Mouse (Mus musculus): ENCODE measurements around the gene Adh5. TPM values are rescaled to one million over a fixed set of nuclear protein-coding genes. Genes with fewer than 3 reads are reported as not detected.

The Adh5 gene
- polyA plus RNA-seq (2016; fragmentation: Nextera tagmentation; extraction: Ambion mirVana): 236 and 237 TPM in 2 replicates

GRCm38 (mm10) chr3:138442612-138443464, at the start of gene Adh5:
TSS of gene Adh5 (plus strand) at chr3:138443093.
- peak within 1 kb of the TSS; percentile 86 for H3K9ac ChIP-seq
- H3K4me3 ChIP-seq: peak within 1 kb of the TSS; percentile 75
- H3K27ac ChIP-seq: peak within 1 kb of the TSS; percentile 89
- peaks cover 25% of the 10 kb centered on the region for H3K36me3 ChIP-seq
- H3K4me2 ChIP-seq (replicated peaks): peak within 1 kb of the TSS; percentile 74
- peaks cover 15% of the 10 kb centered on the region for H3K4me1 ChIP-seq
- no peaks in the 10 kb centered on the region for H3K27me3 ChIP-seq
- no peaks in the 10 kb centered on the region for H3K9me3 ChIP-seq
- ATAC-seq (ENCODE audit: insufficient number of reproducible peaks, insufficient read depth, low FRiP score, low TSS enrichment): peak; percentile 97
- WGBS: under 1% methylated on average over 86 of the region's 86 CpGs

- no peak overlapping the region for H3K4me3 ChIP-seq
- ATAC-seq (ENCODE audit: insufficient number of reproducible peaks, insufficient read depth, low FRiP score, low TSS enrichment): no peak
- no peaks in the 10 kb centered on the region for H3K9me3 ChIP-seq
- no peak overlapping the region for H3K4me2 ChIP-seq (replicated peaks)
- WGBS: 74% methylated on average over 3 of the region's 3 CpGs
- no peak overlapping the region for H3K9ac ChIP-seq
- H3K4me1 ChIP-seq: no peaks in the 10 kb centered on the region
- no peaks in the 10 kb centered on the region for H3K36me3 ChIP-seq
- H3K27me3 ChIP-seq: no peaks in the 10 kb centered on the region
- H3K27ac ChIP-seq: no peak overlapping the region
Measured at GRCm38 (mm10) chr3:138404872-138405271, 38.0 kb upstream of the Adh5 start.

- WGBS: 50% methylated on average over 3 of the region's 3 CpGs
- no peak overlapping the region for H3K4me3 ChIP-seq
- no peak overlapping the region for H3K27ac ChIP-seq
- no peaks in the 10 kb centered on the region for H3K27me3 ChIP-seq
- no peaks in the 10 kb centered on the region for H3K36me3 ChIP-seq
- H3K9ac ChIP-seq: no peak overlapping the region
- H3K9me3 ChIP-seq: no peaks in the 10 kb centered on the region
- no peak overlapping the region for H3K4me2 ChIP-seq (replicated peaks)
- no peaks in the 10 kb centered on the region for H3K4me1 ChIP-seq
- ATAC-seq (ENCODE audit: insufficient number of reproducible peaks, insufficient read depth, low FRiP score, low TSS enrichment): no peak
Measured at GRCm38 (mm10) chr3:138405341-138405740, 37.6 kb upstream of the Adh5 start.

DNA sequence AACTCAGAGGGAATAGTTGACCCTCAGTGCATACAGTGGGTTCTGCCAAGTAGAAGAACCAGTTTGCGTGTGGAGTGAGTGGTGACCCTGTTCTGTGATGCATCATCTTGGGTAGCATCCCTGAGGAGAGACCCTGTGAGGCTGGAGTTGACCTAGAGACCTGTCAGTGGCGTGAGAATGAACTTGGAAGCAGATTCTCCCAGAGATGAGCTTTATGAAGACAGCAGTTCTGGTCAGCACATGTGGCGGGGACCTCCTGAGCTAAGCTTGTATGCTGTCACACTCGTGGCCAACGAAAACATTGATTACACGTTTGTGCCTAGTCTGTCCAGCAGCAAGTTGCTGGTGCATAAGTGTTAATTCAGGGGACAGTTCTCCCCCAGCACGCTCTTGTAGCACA, 37.1 kb upstream of the Adh5 start:
- no peaks in the 10 kb centered on the region for H3K27me3 ChIP-seq
- H3K9me3 ChIP-seq: no peaks in the 10 kb centered on the region
- WGBS: 78% methylated on average over 7 of the region's 7 CpGs
- no peak overlapping the region for H3K9ac ChIP-seq
- no peak for ATAC-seq (ENCODE audit: insufficient number of reproducible peaks, insufficient read depth, low FRiP score, low TSS enrichment)
- H3K36me3 ChIP-seq: no peaks in the 10 kb centered on the region
- no peak overlapping the region for H3K27ac ChIP-seq
- no peak overlapping the region for H3K4me3 ChIP-seq
- H3K4me1 ChIP-seq: no peaks in the 10 kb centered on the region
- no peak overlapping the region for H3K4me2 ChIP-seq (replicated peaks)

GRCm38 (mm10) chr3:138407920-138408319, 35.0 kb upstream of the Adh5 start:
- H3K4me2 ChIP-seq (replicated peaks): no peak overlapping the region

DNA sequence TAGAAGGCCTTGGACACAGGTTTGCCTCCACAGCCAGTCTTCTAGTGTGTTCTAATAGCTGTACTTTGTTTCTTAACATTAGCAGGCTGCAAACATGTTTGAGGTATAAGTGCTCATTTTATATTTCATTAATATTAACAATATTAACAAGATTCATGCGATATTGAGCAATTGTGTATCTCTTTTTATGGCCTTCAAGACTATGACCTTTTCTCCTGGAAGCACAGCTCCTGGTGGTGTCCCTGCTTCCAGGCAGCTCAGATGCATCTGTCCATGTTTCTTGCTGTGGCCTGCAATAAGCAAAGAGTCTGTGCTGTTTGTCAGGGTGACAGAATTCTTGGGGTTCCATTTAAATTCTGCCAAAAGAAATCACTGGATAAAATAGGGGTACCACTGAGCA, 33.3 kb upstream of the Adh5 start:
- Histone ChIP-seq H3K4me1 (no peaks in the 10 kb centered on the region), H3K9me3 (no peaks in the 10 kb centered on the region), H3K27ac (no peak overlapping the region), H3K4me3 (no peak overlapping the region), H3K4me2 (replicated peaks) (no peak overlapping the region), H3K36me3 (no peaks in the 10 kb centered on the region), H3K27me3 (no peaks in the 10 kb centered on the region), H3K9ac (no peak overlapping the region)
- no peak for ATAC-seq (ENCODE audit: insufficient number of reproducible peaks, insufficient read depth, low FRiP score, low TSS enrichment)
- WGBS: 91% methylated on average over 1 of the region's 1 CpGs

More at GRCm38 (mm10) chr3:138407920-138408319, 35.0 kb upstream of the Adh5 start:
- no peaks in the 10 kb centered on the region for H3K4me1 ChIP-seq
- H3K4me3 ChIP-seq: no peak overlapping the region
- no peak overlapping the region for H3K9ac ChIP-seq
- no peaks in the 10 kb centered on the region for H3K36me3 ChIP-seq
- ATAC-seq (ENCODE audit: insufficient number of reproducible peaks, insufficient read depth, low FRiP score, low TSS enrichment): no peak
- no peaks in the 10 kb centered on the region for H3K9me3 ChIP-seq
- no peaks in the 10 kb centered on the region for H3K27me3 ChIP-seq
- WGBS: 95% methylated on average over 1 of the region's 1 CpGs
- H3K27ac ChIP-seq: no peak overlapping the region

DNA sequence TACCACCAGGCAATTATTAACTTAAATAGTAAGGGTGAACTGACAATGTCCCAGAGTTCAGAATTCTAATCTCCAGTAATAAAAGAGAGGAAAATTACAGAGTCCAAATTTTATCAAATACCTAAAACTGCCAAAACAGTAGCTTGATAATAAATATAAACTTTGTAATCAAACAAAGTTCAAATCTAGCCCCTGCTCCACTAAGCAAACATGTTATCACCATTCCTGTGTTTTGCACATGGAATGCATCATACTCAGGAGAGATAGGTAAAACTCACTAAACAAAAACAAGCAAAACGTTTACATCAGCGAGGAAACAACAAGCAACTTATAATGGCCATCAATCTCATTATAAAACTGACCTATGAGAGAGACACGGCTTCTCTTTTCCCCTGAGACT, 32.7 kb upstream of the Adh5 start:
- H3K27me3 ChIP-seq: no peaks in the 10 kb centered on the region
- WGBS: 70% methylated on average over 3 of the region's 3 CpGs

GRCm38 (mm10) chr3:138415121-138415690, 27.7 kb upstream of the Adh5 start, which contains the start of gene Adh4:
TSS of gene Adh4 (plus strand) at chr3:138415466.
- 73% methylated on average over 6 of the region's 6 CpGs for WGBS
- no peaks in the 10 kb centered on the region for H3K4me1 ChIP-seq
- H3K4me3 ChIP-seq: no peak within 1 kb of the TSS
- no peak within 1 kb of the TSS for H3K4me2 ChIP-seq (replicated peaks)
- no peaks in the 10 kb centered on the region for H3K27me3 ChIP-seq
- no peaks in the 10 kb centered on the region for H3K9me3 ChIP-seq
- no peaks in the 10 kb centered on the region for H3K36me3 ChIP-seq
- no peak within 1 kb of the TSS for H3K9ac ChIP-seq
- H3K27ac ChIP-seq: no peak within 1 kb of the TSS
- ATAC-seq (ENCODE audit: insufficient number of reproducible peaks, insufficient read depth, low FRiP score, low TSS enrichment): no peak

More for the DNA sequence above, 32.7 kb upstream of the Adh5 start:
- H3K9ac ChIP-seq: no peak overlapping the region
- no peak overlapping the region for H3K4me2 ChIP-seq (replicated peaks)
- no peaks in the 10 kb centered on the region for H3K4me1 ChIP-seq
- H3K36me3 ChIP-seq: no peaks in the 10 kb centered on the region
- H3K9me3 ChIP-seq: no peaks in the 10 kb centered on the region
- no peak overlapping the region for H3K27ac ChIP-seq
- ATAC-seq (ENCODE audit: insufficient number of reproducible peaks, insufficient read depth, low FRiP score, low TSS enrichment): no peak
- H3K4me3 ChIP-seq: no peak overlapping the region

DNA sequence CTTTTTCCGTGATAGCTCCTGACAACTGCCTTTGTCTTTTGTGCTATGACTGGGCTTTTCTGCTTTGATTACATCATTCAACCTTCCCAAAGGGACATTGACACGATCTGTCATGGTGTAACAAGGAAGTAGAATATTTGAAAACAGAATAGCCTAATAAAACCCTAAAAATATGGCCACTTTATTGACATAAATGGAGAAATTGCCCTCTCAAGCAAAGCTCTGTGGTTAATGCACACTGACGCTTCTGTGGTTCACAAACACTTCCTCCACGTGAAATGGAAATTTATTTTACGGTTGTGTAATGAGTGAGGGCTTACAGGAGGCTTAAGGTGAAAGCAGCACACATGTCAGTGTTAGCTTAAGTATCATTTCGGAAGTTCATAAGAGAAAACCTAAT, 23.5 kb upstream of the Adh5 start:
- H3K4me1 ChIP-seq: no peaks in the 10 kb centered on the region
- no peaks in the 10 kb centered on the region for H3K27me3 ChIP-seq
- ATAC-seq (ENCODE audit: insufficient number of reproducible peaks, insufficient read depth, low FRiP score, low TSS enrichment): no peak
- no peak overlapping the region for H3K4me3 ChIP-seq
- no peaks in the 10 kb centered on the region for H3K9me3 ChIP-seq
- no peak overlapping the region for H3K27ac ChIP-seq
- H3K9ac ChIP-seq: no peak overlapping the region
- no peaks in the 10 kb centered on the region for H3K36me3 ChIP-seq
- H3K4me2 ChIP-seq (replicated peaks): no peak overlapping the region
- 76% methylated on average over 6 of the region's 6 CpGs for WGBS

GRCm38 (mm10) chr3:138420385-138420784, 22.5 kb upstream of the Adh5 start:
- no peak for ATAC-seq (ENCODE audit: insufficient number of reproducible peaks, insufficient read depth, low FRiP score, low TSS enrichment)
- H3K9ac ChIP-seq: no peak overlapping the region
- H3K4me1 ChIP-seq: no peaks in the 10 kb centered on the region
- no peaks in the 10 kb centered on the region for H3K9me3 ChIP-seq
- no peak overlapping the region for H3K4me2 ChIP-seq (replicated peaks)
- WGBS: 97% methylated on average over 3 of the region's 3 CpGs
- no peak overlapping the region for H3K27ac ChIP-seq
- no peak overlapping the region for H3K4me3 ChIP-seq
- no peaks in the 10 kb centered on the region for H3K27me3 ChIP-seq
- no peaks in the 10 kb centered on the region for H3K36me3 ChIP-seq

DNA sequence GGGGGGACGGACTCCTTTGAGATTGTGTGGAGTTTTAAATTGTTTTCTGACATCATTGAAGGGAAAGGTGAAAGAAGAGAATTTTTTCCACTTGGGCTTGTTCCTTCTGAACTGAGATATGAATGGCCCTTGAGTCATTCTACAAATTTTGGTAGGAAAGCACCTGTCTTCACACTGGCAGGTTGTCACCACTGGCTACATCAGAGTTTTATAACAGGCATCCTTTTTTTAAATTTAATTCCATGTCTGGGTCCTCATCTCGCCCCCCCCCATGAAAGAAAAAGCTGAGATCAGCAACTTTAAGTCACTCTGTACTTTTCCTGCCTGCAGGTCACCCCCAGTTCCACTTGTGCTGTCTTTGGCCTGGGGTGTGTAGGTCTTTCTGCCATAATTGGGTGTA, 19.2 kb upstream of the Adh5 start:
- no peak for ATAC-seq (ENCODE audit: insufficient number of reproducible peaks, insufficient read depth, low FRiP score, low TSS enrichment)
- Histone ChIP-seq H3K4me3 (no peak overlapping the region), H3K9me3 (no peaks in the 10 kb centered on the region), H3K27ac (no peak overlapping the region), H3K36me3 (no peaks in the 10 kb centered on the region), H3K27me3 (no peaks in the 10 kb centered on the region), H3K4me2 (replicated peaks) (no peak overlapping the region), H3K4me1 (no peaks in the 10 kb centered on the region), H3K9ac (no peak overlapping the region)
- 65% methylated on average over 2 of the region's 2 CpGs for WGBS

- ATAC-seq (ENCODE audit: insufficient number of reproducible peaks, insufficient read depth, low FRiP score, low TSS enrichment): no peak
Measured at GRCm38 (mm10) chr3:138424247-138424646, 18.6 kb upstream of the Adh5 start.

More at GRCm38 (mm10) chr3:138424247-138424646, 18.6 kb upstream of the Adh5 start:
- Histone ChIP-seq H3K9ac (no peak overlapping the region), H3K27ac (no peak overlapping the region), H3K4me1 (no peaks in the 10 kb centered on the region), H3K9me3 (no peaks in the 10 kb centered on the region), H3K4me3 (no peak overlapping the region), H3K27me3 (no peaks in the 10 kb centered on the region), H3K36me3 (no peaks in the 10 kb centered on the region), H3K4me2 (replicated peaks) (no peak overlapping the region)
- 59% methylated on average over 4 of the region's 4 CpGs for WGBS
